Mouse (Mus musculus): ENCODE results near the gene Ormdl2. TPM values are rescaled to one million over a fixed set of nuclear protein-coding genes. Genes with fewer than 3 reads are reported as not detected.

Gene Ormdl2
- total RNA-seq, 2 experiments from 2014 or later: 62.7 to 105 TPM

- ATAC-seq (replicated peaks; ENCODE audit: poor library complexity): peak; percentile 24
Observed at GRCm38 (mm10) chr10:128804271-128805091, 17.0 kb downstream of the Ormdl2 start, which contains the start of gene Tmem198b. Tmem198b (minus strand) TSS chr10:128804370.

DNA sequence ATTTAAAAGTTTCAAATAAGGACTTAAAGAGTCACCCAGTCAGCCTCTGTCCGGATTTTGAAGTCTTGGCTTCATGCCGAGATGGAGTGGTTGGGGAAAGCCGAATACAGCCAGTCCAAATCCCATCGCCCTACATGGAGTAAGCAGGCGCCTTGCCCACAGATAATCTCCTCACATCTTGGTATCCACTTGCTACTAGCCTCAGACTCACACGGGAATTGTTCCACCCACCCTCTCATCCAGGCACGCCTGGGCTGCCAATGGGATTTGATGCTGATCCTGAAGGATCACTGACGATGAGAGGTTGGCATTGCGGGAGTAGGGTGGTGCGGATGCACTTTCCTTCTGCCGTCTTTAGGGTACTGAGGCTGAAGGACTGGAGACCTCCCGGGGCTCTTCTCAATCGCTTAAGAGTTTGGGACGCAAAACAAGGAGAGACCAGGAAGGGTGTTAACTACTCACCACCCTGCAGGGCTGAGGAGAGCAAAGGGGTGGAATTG is 17.6 kb downstream of the Ormdl2 start, which contains the start of gene Dnajc14:
Gene Dnajc14, plus strand, starts transcription at position 292 of the 500 bp plus-strand sequence.
- ATAC-seq (replicated peaks; ENCODE audit: poor library complexity): 0 out of 2 replicates have a peak, but pooled peaks have one; percentile 0

DNA sequence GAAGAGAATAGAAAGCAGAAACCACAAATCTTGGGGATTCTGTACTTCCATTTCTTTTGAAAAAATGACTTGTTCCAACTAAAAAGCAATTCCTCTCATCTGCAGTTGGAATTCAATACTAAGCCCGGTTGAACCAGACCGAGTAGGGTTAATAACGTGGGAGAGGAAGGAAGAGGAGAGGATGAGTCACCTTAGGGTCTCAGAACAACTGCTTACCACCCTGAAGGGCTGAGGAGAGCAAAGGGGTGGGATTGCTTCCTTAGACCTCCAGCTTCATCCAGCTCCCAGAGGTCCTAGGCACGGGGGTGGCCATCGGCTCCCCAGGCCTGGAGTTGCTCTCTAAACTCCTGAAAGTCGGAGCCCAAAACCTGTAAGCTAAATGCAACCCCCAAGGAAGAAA is 18.1 kb downstream of the Ormdl2 start:
- no peak for ATAC-seq (replicated peaks; ENCODE audit: poor library complexity)

- no peak for ATAC-seq (replicated peaks; ENCODE audit: poor library complexity)
Observed at GRCm38 (mm10) chr10:128802956-128803355, 18.5 kb downstream of the Ormdl2 start.

- ATAC-seq (replicated peaks; ENCODE audit: poor library complexity): no peak
Observed at GRCm38 (mm10) chr10:128801981-128802495, 19.4 kb downstream of the Ormdl2 start.

DNA sequence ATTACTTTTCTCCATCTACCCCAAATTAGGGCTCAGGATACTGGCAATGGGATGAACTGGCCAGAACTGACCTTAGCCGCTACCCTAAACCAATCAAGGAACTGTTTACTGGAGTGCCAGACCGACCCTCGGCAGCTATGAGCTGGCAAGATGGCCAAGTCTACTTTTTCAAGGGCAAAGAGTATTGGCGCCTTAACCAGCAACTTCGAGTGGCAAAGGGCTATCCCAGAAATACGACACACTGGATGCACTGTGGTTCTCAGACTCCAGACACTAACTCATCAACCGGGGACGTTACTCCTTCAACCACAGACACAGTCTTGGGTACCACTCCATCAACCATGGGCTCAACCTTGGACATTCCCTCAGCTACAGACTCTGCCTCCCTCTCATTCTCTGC is 22.8 kb downstream of the Ormdl2 start:
- ATAC-seq (replicated peaks; ENCODE audit: poor library complexity): no peak

- ATAC-seq (replicated peaks; ENCODE audit: poor library complexity): no peak
Observed at GRCm38 (mm10) chr10:128795581-128795980, 25.9 kb downstream of the Ormdl2 start.

- ATAC-seq (replicated peaks; ENCODE audit: poor library complexity): peak; percentile 30; the same call in 1 of the 2 replicates
Observed at GRCm38 (mm10) chr10:128794391-128794790, 27.1 kb downstream of the Ormdl2 start.

GRCm38 (mm10) chr10:128793258-128793657 is 28.2 kb downstream of the Ormdl2 start:
- no peak for ATAC-seq (replicated peaks; ENCODE audit: poor library complexity)

- peak; percentile 30; the same call in 1 of the 2 replicates for ATAC-seq (replicated peaks; ENCODE audit: poor library complexity)
Observed at GRCm38 (mm10) chr10:128792041-128792440, 29.4 kb downstream of the Ormdl2 start.

DNA sequence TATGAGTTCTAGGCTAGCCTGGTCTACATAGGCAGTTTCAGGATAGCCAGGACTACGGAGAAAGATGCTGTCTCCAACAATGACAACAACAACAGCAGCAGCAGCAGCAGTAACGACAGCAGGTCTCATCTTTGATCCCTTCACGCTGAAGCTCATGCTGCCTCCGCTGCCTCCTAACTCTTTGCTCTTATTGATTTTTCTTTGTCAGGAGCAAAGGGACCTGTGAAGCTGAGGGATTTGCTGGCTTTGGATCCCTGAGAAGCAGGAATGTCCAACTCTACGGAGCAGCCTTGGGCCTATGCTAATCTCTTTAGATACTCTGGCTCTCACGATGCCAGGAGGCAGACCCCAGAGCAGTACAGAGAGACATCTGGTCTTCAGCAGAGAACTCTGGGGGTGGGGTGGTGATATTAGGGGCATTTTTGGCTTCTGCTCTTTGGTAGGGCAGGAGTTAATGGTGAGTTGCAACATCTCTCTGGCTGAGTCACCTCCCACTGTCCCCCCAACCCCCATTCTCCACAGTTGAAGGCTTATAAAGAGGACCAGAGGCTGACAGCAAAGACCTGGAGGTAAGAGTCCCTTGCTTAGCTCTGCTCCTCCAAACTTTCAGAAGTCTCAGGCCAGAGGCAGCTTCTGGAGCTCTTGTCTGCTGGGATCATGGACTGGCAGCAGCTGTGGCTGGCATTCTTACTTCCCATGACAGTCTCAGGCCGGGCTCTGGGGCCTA is 30.9 kb downstream of the Ormdl2 start, which contains the start of gene Mmp19:
Gene Mmp19, plus strand, starts transcription at position 513 of the 727 bp plus-strand sequence.
- peak; percentile 69 for ATAC-seq (replicated peaks; ENCODE audit: poor library complexity)

GRCm38 (mm10) chr10:128780200-128780599 is 41.2 kb downstream of the Ormdl2 start:
- ATAC-seq (replicated peaks; ENCODE audit: poor library complexity): peak; percentile 77

DNA sequence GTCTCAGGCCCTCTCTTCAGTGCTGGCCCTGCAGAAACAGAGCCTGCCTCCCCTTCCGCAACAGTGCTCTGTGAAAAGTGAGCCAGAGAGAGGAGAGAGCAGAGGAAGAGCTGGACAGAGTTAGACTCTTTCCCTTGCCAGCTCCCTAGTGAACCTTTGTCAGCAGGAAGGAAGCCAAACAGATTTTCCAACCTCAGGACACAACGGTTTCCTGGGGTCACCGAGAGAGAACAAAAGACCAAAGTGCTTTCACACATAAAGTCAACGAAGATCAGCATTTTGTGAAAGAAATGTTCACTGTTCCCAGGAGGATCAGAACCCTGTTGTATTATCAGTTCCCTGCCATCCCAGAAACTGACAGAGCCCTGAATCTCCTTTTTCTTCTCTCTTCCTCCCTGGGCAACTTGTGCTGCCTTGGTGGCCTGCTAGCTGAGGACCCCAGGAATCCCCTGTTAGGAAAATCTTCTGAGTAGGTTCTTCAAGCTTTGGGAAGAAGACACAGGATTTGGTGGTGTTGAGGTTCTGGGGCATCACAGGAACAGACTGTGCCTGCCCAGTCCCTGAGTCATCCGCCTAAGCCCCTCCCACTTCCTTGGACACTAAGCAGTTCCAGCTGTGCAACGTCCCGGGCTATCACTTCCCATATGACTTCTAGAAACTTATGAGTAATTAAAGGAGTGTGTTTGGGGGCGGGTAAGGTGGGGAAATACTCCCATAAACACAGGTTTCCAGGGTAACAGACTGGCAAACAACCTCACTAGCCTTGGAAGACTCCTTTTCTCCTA is 42.2 kb downstream of the Ormdl2 start:
- peak; percentile 93 for ATAC-seq (replicated peaks; ENCODE audit: poor library complexity)

DNA sequence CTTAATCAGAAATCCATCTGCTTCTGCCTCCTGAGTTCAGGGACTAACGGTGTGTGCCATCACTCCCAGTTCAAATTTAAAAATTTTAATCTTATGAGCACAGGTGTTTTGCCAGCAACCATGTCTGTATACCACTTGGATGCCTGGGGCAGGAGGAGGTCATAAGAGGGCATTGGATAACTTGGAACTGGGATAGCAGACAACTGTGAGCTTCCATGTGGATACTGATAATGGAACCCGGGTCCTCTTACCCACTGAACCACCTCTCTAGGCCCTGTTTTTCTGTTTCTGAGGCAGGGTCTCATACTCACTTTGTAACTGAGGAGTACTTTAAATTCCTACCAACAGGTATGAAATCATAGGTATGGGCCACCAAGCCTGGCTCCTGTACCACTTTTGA is 43.0 kb downstream of the Ormdl2 start:
- ATAC-seq (replicated peaks; ENCODE audit: poor library complexity): no peak

DNA sequence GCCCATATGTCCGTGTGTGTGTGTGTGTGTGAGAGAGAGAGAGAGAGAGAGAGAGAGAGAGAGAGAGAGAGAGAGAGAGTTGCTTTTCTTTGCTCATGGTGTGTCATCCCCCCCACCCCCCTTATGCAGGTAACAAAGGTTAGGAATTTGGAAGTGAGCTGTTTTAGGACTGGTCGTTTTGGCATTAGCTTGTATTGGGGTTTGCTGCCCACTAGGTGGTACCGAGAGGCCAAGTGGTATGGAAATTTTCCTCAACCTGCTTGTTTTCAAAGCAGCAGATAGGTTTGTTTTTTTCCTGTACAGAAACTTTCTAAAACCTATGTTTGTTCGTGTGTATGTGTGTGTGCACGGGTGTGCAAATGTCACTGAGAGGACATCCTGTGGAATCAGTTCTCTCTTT is 47.8 kb downstream of the Ormdl2 start:
- ATAC-seq (replicated peaks; ENCODE audit: poor library complexity): peak; percentile 84

DNA sequence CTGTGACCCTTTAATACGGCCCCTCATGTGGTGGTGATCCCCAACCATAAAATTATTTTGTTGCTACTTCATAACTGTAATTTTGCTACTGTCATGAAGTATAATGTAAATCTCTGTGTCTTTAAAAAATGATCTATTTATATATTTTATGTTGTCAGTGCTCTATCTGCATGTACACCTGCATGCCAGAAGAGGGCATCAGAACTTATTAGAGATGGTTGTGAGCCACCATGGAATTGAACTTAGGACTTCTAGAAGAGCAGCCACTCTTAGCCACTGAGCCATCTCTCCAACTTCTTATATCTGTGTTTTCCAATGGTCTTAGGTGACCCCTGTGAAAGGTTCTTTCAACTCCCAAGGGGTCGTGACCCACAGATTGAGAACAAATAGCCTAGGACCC is 48.5 kb downstream of the Ormdl2 start:
- ATAC-seq (replicated peaks; ENCODE audit: poor library complexity): peak; percentile 61; the same call in 1 of the 2 replicates
